Mouse (Mus musculus) hindbrain, embryonic 13.5 days (tissue): ENCODE results near the gene Nrxn1. TPM values are rescaled to one million over a fixed set of nuclear protein-coding genes. Genes with fewer than 3 reads are reported as not detected.

ENCODE experiments used
- ATAC-seq: fragments of 200-750 bp; cut with Nextera tagmentation; 2 replicates; pipeline ENCODE4 v1.8.0; 2017; ENCODE audit warnings: moderate TSS enrichment; ENCODE audit not compliant: low FRiP score
- H3K27ac ChIP-seq: fragments of 300-500 bp; sonication (generic); 2 replicates; pipeline ENCODE4 v1.5.1; 2015; ENCODE audit warnings: inconsistent platforms, mild to moderate bottlenecking, moderate library complexity
- H3K27me3 ChIP-seq: fragments of 300-500 bp; sonication (generic); 2 replicates; pipeline ENCODE4 v1.6.1; 2015; ENCODE audit warnings: mild to moderate bottlenecking, inconsistent platforms
- H3K36me3 ChIP-seq: fragments of 300-500 bp; sonication (generic); 2 replicates; pipeline ENCODE4 v1.6.1; 2015; ENCODE audit warnings: mild to moderate bottlenecking, inconsistent platforms
- H3K4me1 ChIP-seq: fragments of 300-500 bp; sonication (generic); replicated peaks from 2 replicates; pipeline ENCODE4 v1.6.1; 2015; ENCODE audit warnings: inconsistent platforms
- H3K4me2 ChIP-seq: fragments of 300-500 bp; sonication (generic); 2 replicates; pipeline ENCODE4 v1.6.1; 2015; ENCODE audit warnings: inconsistent platforms, mild to moderate bottlenecking, moderate library complexity
- H3K4me3 ChIP-seq: fragments of 300-500 bp; sonication (generic); 2 replicates; pipeline ENCODE4 v1.5.1; 2015; ENCODE audit warnings: mild to moderate bottlenecking, inconsistent platforms
- H3K9ac ChIP-seq: fragments of 300-500 bp; sonication (generic); 2 replicates; pipeline ENCODE4 v1.6.1; 2015; ENCODE audit warnings: mild to moderate bottlenecking, inconsistent platforms
- H3K9me3 ChIP-seq: fragments of 300-500 bp; sonication (generic); 2 replicates; pipeline ENCODE4 v1.6.1; 2016; ENCODE audit warnings: inconsistent platforms
- WGBS: fragments of 180-500 bp; shearing (Covaris S2); methylation state at CpG from one replicate; pipeline ENCODE4 v1.1.7; 2015; 5-methylcytosine and 5-hydroxymethylcytosine counted together
- polyA plus RNA-seq: library from polyadenylated mRNA; unstranded; fragments of >200 nt; fragmentation: Nextera tagmentation; extraction: Ambion mirVana; gene quantifications from 2 replicates; pipeline ENCODE4 v1.2.1, GENCODE M21; 2015

Gene Nrxn1
- 142 and 143 TPM in 2 replicates for polyA plus RNA-seq

DNA sequence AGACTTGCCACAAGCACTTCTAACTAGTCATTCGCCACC, at the start of gene Nrxn1:
Gene Nrxn1 (minus strand): TSS at position 30 of the 39 bp plus-strand sequence.
- H3K27ac ChIP-seq = peak within 1 kb of the TSS; percentile 96
- no peak for ATAC-seq
- peak within 1 kb of the TSS; percentile 64 for H3K4me2 ChIP-seq
- H3K27me3 ChIP-seq = no peaks in the 10 kb centered on the region
- peak within 1 kb of the TSS; percentile 54 for H3K4me3 ChIP-seq
- peaks cover 10% of the 10 kb centered on the region for H3K9me3 ChIP-seq
- 0% methylated on average over 1 of the region's 1 CpGs for WGBS
- peaks cover 14% of the 10 kb centered on the region for H3K36me3 ChIP-seq
- peaks cover 21% of the 10 kb centered on the region for H3K4me1 ChIP-seq
- peak within 1 kb of the TSS; percentile 80 for H3K9ac ChIP-seq

DNA sequence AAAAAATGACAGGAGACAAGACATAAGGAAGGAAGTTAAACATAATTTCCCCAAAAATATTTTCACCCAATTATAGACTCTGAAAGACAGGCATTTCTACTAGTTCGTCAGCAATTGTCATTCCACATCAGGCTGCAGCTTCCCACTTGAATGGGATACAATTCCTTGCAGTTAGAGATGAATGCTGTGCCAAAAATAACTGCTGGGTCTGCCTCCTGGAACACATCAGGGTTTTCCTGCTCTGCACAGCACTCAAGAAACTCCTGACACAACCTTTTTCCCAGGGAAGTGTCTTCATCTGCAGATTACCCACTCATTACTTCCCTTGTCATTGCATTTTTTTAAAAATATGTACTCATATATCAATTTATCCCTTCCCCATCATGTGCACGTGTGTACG, 44.0 kb upstream of the Nrxn1 start:
- no peaks in the 10 kb centered on the region for H3K9me3 ChIP-seq
- ATAC-seq = no peak
- WGBS = 83% methylated on average over 3 of the region's 3 CpGs
- no peak overlapping the region for H3K4me2 ChIP-seq
- no peaks in the 10 kb centered on the region for H3K36me3 ChIP-seq
- no peak overlapping the region for H3K27ac ChIP-seq
- H3K4me3 ChIP-seq = no peak overlapping the region
- H3K9ac ChIP-seq = no peak overlapping the region
- H3K27me3 ChIP-seq = no peaks in the 10 kb centered on the region
- no peaks in the 10 kb centered on the region for H3K4me1 ChIP-seq

DNA sequence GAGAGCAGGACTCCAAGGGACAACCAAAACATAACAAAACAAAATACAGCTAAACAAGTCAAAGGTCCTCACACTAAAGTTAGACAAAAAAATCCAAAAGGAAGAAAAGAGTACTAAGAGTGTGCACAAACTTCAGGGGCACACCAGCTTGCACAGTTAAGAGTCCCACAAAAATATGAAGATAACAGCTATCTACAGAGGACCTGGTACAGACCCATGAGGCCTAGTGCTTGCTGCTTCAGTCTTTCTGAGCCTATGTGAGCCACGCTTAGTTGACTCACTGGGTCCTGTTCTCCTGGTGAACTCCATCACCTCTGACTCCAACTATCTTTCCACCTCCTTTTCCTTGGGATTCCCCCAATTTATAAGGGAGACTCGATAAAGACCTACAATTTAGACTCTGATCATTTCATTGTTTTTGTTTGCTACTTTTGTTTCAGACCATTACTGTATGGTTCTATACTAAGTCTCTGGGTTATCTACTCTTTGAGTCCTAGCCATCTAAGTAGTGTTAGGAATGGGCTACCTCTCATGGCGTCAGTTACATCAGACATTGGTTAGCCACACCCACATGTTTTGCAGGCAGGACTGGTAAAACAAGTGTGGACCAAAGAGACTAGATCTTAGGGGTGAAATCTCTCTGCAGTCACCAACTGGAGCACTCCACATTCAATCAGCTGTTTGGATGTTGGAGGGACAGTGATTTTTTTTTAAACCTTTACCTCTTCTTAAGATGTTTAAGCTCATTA, 20.2 kb upstream of the Nrxn1 start:
- Histone ChIP-seq H3K27ac (no peak overlapping the region), H3K4me2 (no peak overlapping the region), H3K27me3 (no peaks in the 10 kb centered on the region), H3K4me3 (no peak overlapping the region), H3K9me3 (no peaks in the 10 kb centered on the region), H3K4me1 (no peaks in the 10 kb centered on the region), H3K9ac (no peak overlapping the region), H3K36me3 (no peaks in the 10 kb centered on the region)
- WGBS = 87% methylated on average over 3 of the region's 3 CpGs
- ATAC-seq = no peak

DNA sequence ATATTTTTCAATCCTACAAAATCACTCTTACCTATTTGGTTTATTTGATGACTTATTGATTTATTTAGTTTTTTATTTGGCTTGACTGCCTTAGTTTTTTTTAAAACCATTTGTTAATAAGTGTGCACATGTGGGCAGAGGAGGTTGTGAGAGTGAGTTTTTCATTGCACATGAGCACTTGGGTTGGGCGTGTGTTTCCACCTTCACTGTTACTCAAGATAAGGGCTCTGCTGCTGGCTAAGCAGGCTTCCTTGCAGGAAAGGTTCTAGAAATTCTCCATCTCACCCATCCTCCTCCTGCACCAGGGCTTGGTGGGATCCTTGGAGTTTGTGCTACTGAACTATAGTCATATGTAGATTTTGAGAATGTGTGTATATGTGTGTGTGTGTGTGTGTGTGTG, 19.2 kb upstream of the Nrxn1 start:
- Histone ChIP-seq H3K27me3 (no peaks in the 10 kb centered on the region), H3K9me3 (no peaks in the 10 kb centered on the region), H3K4me1 (no peaks in the 10 kb centered on the region), H3K9ac (no peak overlapping the region), H3K36me3 (no peaks in the 10 kb centered on the region), H3K4me2 (no peak overlapping the region), H3K4me3 (no peak overlapping the region), H3K27ac (no peak overlapping the region)
- WGBS = 86% methylated on average over 1 of the region's 1 CpGs
- no peak for ATAC-seq

DNA sequence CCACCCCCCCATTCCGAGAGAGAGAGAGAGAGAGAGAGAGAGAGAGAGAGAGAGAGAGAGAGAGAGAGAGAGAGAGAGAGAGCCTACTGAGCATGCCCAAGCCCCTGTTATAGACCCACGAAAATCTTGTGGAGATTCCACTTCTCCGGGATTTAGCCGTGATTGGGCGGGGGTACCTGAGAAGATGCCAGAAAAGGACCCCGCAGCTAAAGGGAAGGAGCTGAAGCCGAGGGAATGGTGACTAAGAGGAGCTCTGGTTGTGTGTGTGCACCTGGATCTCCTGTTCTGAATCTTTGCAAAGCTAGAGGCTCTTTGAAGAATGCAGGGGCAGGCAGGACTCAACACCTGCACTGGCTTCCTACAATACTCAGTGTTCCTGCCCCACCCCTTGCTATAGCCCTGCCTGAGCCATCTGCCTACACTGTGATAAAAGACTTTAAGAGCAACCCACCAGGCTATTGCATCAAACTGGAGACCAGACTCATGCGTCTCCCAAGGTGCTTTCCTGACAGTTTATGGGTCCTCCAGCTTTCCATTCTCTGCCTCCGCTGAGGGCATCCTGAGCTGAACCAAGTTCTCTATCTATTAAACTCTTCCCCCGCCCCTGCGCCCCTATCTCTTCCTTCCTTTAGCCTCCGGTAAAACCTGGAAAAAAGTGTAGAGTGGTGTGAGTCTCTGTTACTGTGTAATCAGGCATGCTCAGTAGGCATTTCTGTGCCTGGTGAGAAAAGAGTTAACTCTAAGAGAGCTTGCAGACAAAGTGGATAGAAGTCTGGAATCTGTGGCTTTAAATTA, 407 bp upstream of the Nrxn1 start:
- peak; percentile 89 for ATAC-seq
- peak overlapping the region; percentile 80 for H3K9ac ChIP-seq
- peak overlapping the region; percentile 96 for H3K27ac ChIP-seq
- WGBS = 28% methylated on average over 11 of the region's 12 CpGs
- H3K36me3 ChIP-seq = peaks cover 10% of the 10 kb centered on the region
- H3K4me2 ChIP-seq = peak overlapping the region; percentile 64
- peaks cover 17% of the 10 kb centered on the region for H3K4me1 ChIP-seq
- H3K9me3 ChIP-seq = peaks cover 6% of the 10 kb centered on the region
- H3K27me3 ChIP-seq = no peaks in the 10 kb centered on the region
- peak overlapping the region; percentile 54 for H3K4me3 ChIP-seq

DNA sequence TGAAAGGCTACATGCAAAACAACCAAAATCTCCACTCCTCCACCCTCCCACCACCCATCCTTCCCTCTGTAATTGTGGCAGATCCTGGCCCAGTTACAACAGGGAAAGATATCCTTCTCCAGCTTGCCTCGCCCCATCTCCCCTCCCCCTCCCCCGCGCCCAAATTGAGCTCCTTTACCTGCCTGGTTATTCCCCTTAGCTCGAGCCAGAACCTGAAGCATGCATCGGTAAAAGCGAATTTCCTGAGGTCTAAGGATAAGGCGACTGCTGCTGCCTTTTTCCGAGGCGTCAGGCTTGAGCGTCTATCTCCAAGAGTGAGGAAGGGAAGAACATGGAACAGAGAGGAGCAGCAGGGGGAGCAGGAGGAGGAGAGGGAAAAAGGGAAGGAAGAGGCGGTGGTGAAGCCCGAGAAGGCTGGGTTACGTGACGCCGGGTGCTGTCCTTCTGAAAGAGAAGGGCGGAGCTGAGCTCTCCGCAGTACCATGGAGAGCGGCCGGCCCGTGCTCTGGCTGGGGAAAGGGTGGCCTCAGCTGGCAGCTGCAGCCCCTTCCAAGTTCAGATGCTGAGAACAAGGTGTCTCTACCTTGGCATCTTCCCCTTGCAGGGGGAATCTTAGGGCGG, 340 bp downstream of the Nrxn1 start:
- WGBS = 2% methylated on average over 20 of the region's 21 CpGs
- H3K9ac ChIP-seq = peak overlapping the region; percentile 80
- H3K27ac ChIP-seq = peak overlapping the region; percentile 96
- peaks cover 24% of the 10 kb centered on the region for H3K4me1 ChIP-seq
- peak overlapping the region; percentile 64 for H3K4me2 ChIP-seq
- no peaks in the 10 kb centered on the region for H3K27me3 ChIP-seq
- ATAC-seq = peak; percentile 94
- H3K4me3 ChIP-seq = peak overlapping the region; percentile 54
- H3K9me3 ChIP-seq = peaks cover 12% of the 10 kb centered on the region
- H3K36me3 ChIP-seq = peaks cover 18% of the 10 kb centered on the region

DNA sequence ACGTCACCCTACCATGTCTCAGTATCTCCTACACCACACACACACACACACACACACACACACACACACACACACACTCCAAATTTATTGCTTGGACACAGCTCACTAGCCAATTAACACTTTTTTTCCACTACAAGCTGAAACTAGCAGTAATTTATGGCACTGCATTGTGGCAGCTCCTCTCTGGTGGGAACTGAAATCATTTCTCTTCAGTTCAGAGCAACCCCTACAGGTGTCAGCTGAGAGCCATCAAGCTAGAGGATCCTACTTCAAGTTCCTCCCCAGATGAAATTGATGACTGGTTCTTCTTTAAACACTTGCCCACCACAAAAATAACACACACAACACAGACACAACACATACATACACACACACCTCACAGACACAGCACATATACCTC, 2.2 kb downstream of the Nrxn1 start:
- Histone ChIP-seq H3K4me3 (peak overlapping the region; percentile 54), H3K4me2 (peak overlapping the region; percentile 64), H3K36me3 (peaks cover 21% of the 10 kb centered on the region), H3K9me3 (peaks cover 12% of the 10 kb centered on the region), H3K27me3 (no peaks in the 10 kb centered on the region), H3K4me1 (peaks cover 27% of the 10 kb centered on the region), H3K9ac (peak overlapping the region; percentile 65), H3K27ac (peak overlapping the region; percentile 52; the same call in 1 of the 2 replicates)
- no peak for ATAC-seq
- WGBS = 73% methylated on average over 1 of the region's 1 CpGs

DNA sequence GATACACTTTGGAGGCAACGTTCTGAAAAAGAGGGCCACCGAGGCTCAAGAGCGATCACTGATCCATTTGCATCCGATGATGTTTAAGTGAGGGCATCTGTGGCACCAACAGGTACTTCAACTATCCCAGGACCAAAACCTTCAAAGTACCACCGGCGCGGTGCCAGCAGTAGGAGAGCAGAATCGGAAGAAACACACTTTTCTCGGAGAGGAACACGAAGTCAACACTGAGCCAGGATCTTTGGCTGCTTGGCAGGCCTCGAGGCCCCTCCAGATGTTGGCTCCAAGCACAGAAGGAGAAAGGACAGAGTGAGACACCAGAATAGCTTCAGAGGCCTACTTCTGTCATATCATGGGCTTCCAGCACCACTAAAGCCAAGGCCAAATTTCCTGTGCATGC, 3.9 kb downstream of the Nrxn1 start:
- peaks cover 21% of the 10 kb centered on the region for H3K36me3 ChIP-seq
- H3K27me3 ChIP-seq = no peaks in the 10 kb centered on the region
- no peak overlapping the region for H3K27ac ChIP-seq
- no peak overlapping the region for H3K4me3 ChIP-seq
- H3K4me1 ChIP-seq = peaks cover 31% of the 10 kb centered on the region
- peaks cover 12% of the 10 kb centered on the region for H3K9me3 ChIP-seq
- no peak for ATAC-seq
- WGBS = 89% methylated on average over 11 of the region's 11 CpGs
- no peak overlapping the region for H3K9ac ChIP-seq
- H3K4me2 ChIP-seq = peak overlapping the region; percentile 30; the same call in 1 of the 2 replicates

DNA sequence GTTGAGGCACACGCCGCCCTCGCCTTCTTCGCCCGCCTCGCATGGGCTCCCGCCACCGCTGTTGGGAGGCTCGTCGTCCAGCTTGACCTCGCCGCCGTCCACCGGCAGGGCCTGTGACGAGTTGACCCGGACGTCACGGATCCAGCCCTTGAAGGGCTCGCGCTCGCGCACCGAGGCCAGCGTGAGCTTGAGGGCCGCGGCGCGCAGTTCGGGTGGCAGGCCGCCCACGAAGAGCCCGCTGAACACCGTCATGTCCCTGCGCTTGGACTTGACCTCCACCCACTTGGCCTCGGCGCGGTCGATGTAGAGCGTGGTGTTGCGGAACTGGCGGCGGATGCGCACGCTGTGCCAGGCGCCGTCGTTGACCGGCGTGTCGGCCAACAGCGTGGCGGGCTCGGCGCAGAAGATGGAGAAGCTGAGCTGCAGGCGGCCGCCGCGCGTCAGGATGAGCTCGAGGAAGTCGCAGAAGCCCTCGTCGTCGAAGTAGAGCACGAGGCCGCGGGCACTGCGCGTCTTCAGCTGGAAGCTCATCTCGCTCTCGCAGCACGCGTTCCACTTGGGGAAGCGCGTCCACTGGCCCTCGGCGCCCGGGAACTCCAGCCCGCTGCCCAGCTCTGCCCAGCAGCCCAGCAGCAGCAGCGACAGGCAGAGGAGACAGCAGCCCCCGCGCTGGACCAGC, 4.7 kb downstream of the Nrxn1 start:
- Histone ChIP-seq H3K9ac (no peak overlapping the region), H3K4me2 (peak overlapping the region; percentile 54; the same call in 1 of the 2 replicates), H3K4me3 (peak overlapping the region; percentile 34; the same call in 1 of the 2 replicates), H3K27ac (no peak overlapping the region), H3K27me3 (no peaks in the 10 kb centered on the region), H3K9me3 (peaks cover 12% of the 10 kb centered on the region), H3K4me1 (peaks cover 31% of the 10 kb centered on the region), H3K36me3 (peaks cover 21% of the 10 kb centered on the region)
- ATAC-seq = no peak
- 77% methylated on average over 81 of the region's 82 CpGs for WGBS

DNA sequence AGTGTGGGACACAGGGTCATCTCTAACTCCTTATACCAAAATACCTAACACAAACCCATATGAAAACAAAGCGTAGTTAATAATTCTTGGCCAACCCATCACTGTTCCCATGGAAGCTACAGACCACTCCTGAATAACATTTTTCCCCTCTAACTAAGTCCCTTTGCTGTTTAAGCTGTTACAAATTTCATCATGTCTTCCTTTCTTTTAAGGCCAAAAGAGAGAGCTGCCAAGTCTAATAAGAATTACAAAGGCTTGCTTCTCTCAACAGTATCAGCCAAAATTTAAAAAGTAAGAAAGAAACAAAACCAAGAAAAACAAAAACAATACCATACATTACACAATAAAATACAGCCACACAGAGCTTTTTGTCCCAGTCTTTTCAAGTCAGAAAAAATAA, 6.5 kb downstream of the Nrxn1 start:
- H3K9me3 ChIP-seq = peaks cover 12% of the 10 kb centered on the region
- H3K27me3 ChIP-seq = no peaks in the 10 kb centered on the region
- peaks cover 30% of the 10 kb centered on the region for H3K4me1 ChIP-seq
- 68% methylated on average over 1 of the region's 1 CpGs for WGBS
- H3K27ac ChIP-seq = no peak overlapping the region; the same call in 1 of the 2 replicates
- no peak for ATAC-seq
- peaks cover 21% of the 10 kb centered on the region for H3K36me3 ChIP-seq
- peak overlapping the region; percentile 34 for H3K4me3 ChIP-seq
- peak overlapping the region; percentile 54 for H3K4me2 ChIP-seq
- no peak overlapping the region; the same call in 1 of the 2 replicates for H3K9ac ChIP-seq

DNA sequence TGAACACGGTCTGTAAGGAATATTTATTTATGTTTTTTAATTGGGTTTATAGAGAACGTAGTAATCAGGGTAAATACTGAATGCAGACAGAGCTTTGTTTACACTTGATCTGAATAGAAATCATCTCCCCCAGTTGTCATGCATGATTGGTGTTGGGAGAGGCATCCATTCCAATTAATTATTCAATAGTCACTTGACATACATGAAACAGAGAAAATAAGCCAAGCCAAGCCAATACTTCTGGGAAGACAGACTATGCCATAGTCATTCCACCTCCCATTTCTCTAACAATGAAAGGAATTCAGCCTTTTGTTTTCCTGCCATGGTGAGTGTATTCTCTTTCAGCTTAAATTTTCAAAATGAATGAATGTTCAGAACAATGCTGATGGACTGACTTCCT, 7.5 kb downstream of the Nrxn1 start:
- peaks cover 25% of the 10 kb centered on the region for H3K4me1 ChIP-seq
- peak overlapping the region; percentile 49 for H3K4me2 ChIP-seq
- WGBS = 52% methylated on average over 2 of the region's 2 CpGs
- H3K4me3 ChIP-seq = peak overlapping the region; percentile 26
- H3K9me3 ChIP-seq = peaks cover 12% of the 10 kb centered on the region
- H3K27me3 ChIP-seq = no peaks in the 10 kb centered on the region
- H3K27ac ChIP-seq = peak overlapping the region; percentile 60; the same call in 1 of the 2 replicates
- ATAC-seq = no peak
- H3K36me3 ChIP-seq = peaks cover 21% of the 10 kb centered on the region
- H3K9ac ChIP-seq = peak overlapping the region; percentile 46; the same call in 1 of the 2 replicates

DNA sequence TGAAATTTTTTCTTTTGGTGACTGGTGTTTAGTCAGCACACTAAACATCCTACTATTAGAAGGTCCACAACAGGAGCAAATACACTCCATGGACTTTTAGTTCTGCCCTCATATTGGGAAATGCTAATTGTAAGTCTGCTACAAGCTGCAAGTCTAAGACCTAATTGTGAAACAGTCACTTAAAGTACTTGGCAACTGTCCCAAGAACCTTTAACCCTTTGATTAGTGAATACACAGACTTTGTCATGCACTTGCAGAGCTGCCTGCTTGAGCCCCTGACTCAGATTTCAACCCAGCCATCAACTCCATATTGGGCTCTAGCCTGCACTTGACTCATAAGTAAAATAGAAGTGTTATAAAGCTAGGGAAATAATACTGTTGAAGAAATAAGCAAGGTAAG, 13.8 kb downstream of the Nrxn1 start:
- no peak overlapping the region for H3K9ac ChIP-seq
- no peak overlapping the region for H3K4me3 ChIP-seq
- H3K4me2 ChIP-seq = no peak overlapping the region
- peaks cover 5% of the 10 kb centered on the region for H3K4me1 ChIP-seq
- no peaks in the 10 kb centered on the region for H3K9me3 ChIP-seq
- H3K27me3 ChIP-seq = no peaks in the 10 kb centered on the region
- no peak for ATAC-seq
- no peaks in the 10 kb centered on the region for H3K36me3 ChIP-seq
- no peak overlapping the region for H3K27ac ChIP-seq
